Mouse (Mus musculus): ENCODE results near the gene Ddah1. TPM values are rescaled to one million over a fixed set of nuclear protein-coding genes. Genes with fewer than 3 reads are reported as not detected.
A peak's percentile ranks its signal among the peaks of the same experiment; 100 is the strongest.

The Ddah1 gene
- total RNA-seq, 1 experiment = 15.5 TPM

DNA sequence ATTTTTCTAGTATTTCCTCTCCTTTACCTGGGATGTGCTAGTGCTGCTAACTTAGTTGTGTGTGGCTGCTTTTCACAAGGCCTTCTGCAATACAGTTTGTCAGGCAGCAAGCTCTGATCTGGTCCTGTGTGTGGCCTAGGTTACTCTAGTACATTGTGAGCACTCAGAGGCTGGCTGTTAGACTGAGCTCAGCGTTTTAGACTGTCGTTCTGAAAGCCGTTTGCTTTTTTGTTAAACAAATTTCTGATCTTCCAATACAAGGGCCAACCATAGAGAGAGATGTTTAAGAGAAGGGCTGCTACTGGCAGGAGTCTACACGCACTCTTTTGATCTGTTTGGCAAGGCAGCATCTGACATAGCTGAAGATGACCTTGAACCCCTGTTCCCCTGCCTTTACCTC is 181.5 kb downstream of the Ddah1 start:
- Histone ChIP-seq H3K36me3 (ENCODE audit: control insufficient read depth, insufficient read depth, low read length, poor library complexity, severe bottlenecking) (peaks cover 10% of the 10 kb centered on the region), H3K9me3 (ENCODE audit: control insufficient read depth, insufficient read depth, low read depth, low read length) (no peaks in the 10 kb centered on the region), H3K4me3 (ENCODE audit: insufficient read depth in 1 of 2, low read depth in 1 of 2, low read length in 2 of 2, poor library complexity in 1 of 2, severe bottlenecking in 1 of 2) (no peak overlapping the region), H3K4me1 (ENCODE audit: control insufficient read depth in 2 of 2, insufficient read depth in 2 of 2, low read length in 2 of 2, poor library complexity in 1 of 2) (peaks cover 0 to 6% of the 10 kb centered on the region in 2 experiments; a peak in 2 of 4 replicates), H3K9ac (ENCODE audit: insufficient read depth, low read depth, low read length, poor library complexity, severe bottlenecking) (no peak overlapping the region), H3K27ac (ENCODE audit: insufficient read depth, low read depth, low read length, poor library complexity, severe bottlenecking) (no peak overlapping the region)
- in situ Hi-C loops (cut with MboI; ENCODE audit: low sequenced_read_pairs in 2 of 2, unreplicated experiment in 2 of 2) = loop anchor here in 1 of 2 experiments (10.0 kb wide), 1 partner anchor 115 kb away; no protein-coding TSS in a partner anchor
- no peak for TF ChIP-seq ZC3H11A (IDR thresholded peaks at IDR 0.05; ENCODE audit: borderline replicate concordance, low read depth, low read length)
- no peak for TF ChIP-seq ZNF384 (IDR thresholded peaks at IDR 0.05; ENCODE audit: low read depth, low read length)
- no peak for TF ChIP-seq CHD2 (IDR thresholded peaks at IDR 0.05; ENCODE audit: low read depth, low read length)
- TF ChIP-seq HCFC1 (IDR thresholded peaks at IDR 0.05; ENCODE audit: borderline replicate concordance, insufficient read depth, low read length) = no peak
- TF ChIP-seq MAFK (IDR thresholded peaks at IDR 0.05; ENCODE audit: insufficient read depth, low read depth, low read length) = no peak
- no peak for DNase-seq (ENCODE audit: low read depth, low spot score)

DNA sequence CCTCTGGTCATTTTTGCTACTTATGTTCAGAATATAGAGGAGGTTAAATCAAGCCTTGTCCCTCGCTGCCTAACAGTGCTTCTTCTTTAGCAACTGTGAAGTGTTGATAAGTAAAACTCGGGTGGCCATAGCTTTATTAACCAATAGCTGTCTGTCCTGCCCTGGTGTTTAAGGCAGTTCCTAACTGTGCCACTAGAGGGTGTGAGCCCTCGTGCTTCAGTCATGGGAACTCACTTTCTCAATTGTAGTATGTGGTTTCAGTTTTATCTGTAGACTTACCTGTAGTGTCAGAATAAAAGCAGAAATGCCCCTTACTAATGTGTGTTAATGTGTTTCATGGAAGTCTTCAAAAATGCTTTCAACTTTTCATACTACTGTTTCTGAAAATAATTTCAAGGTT is 183.5 kb downstream of the Ddah1 start:
- no peak for TF ChIP-seq MAFK (IDR thresholded peaks at IDR 0.05; ENCODE audit: insufficient read depth, low read depth, low read length)
- no peak for TF ChIP-seq CHD2 (IDR thresholded peaks at IDR 0.05; ENCODE audit: low read depth, low read length)
- TF ChIP-seq ZC3H11A (IDR thresholded peaks at IDR 0.05; ENCODE audit: borderline replicate concordance, low read depth, low read length) = no peak
- TF ChIP-seq HCFC1 (IDR thresholded peaks at IDR 0.05; ENCODE audit: borderline replicate concordance, insufficient read depth, low read length) = no peak
- no peak for TF ChIP-seq ZNF384 (IDR thresholded peaks at IDR 0.05; ENCODE audit: low read depth, low read length)
- Histone ChIP-seq H3K36me3 (ENCODE audit: control insufficient read depth, insufficient read depth, low read length, poor library complexity, severe bottlenecking) (peaks cover 10% of the 10 kb centered on the region), H3K9ac (ENCODE audit: insufficient read depth, low read depth, low read length, poor library complexity, severe bottlenecking) (no peak overlapping the region), H3K4me1 (ENCODE audit: control insufficient read depth in 2 of 2, insufficient read depth in 2 of 2, low read length in 2 of 2, poor library complexity in 1 of 2) (peaks cover 0 to 6% of the 10 kb centered on the region in 2 experiments; a peak in 2 of 4 replicates), H3K9me3 (ENCODE audit: control insufficient read depth, insufficient read depth, low read depth, low read length) (no peaks in the 10 kb centered on the region), H3K27ac (ENCODE audit: insufficient read depth, low read depth, low read length, poor library complexity, severe bottlenecking) (no peak overlapping the region), H3K4me3 (ENCODE audit: insufficient read depth in 1 of 2, low read depth in 1 of 2, low read length in 2 of 2, poor library complexity in 1 of 2, severe bottlenecking in 1 of 2) (no peak overlapping the region)
- DNase-seq (ENCODE audit: low read depth, low spot score) = peak; percentile 70
- in situ Hi-C loops (cut with MboI; ENCODE audit: low sequenced_read_pairs in 2 of 2, unreplicated experiment in 2 of 2) = loop anchor here in 1 of 2 experiments (10.0 kb wide), 1 partner anchor 113 kb away; no protein-coding TSS in a partner anchor

Other genes with a start within 250 kb of the Ddah1 start
- gene Znhit6, start 182.5 kb upstream of the Ddah1 start, total RNA-seq (2012; rRNA removed) = 30.1 and 56.8 TPM in 2 replicates
- gene Ccn1, start 108.7 kb upstream of the Ddah1 start, total RNA-seq (2012; rRNA removed) = 117 and 191 TPM in 2 replicates
- gene Bcl10, start 164.1 kb downstream of the Ddah1 start, total RNA-seq (2012; rRNA removed) = 14.9 and 27.8 TPM in 2 replicates
- 21.6 and 38.7 TPM in 2 replicates for gene 2410004B18Rik, start 179.3 kb downstream of the Ddah1 start, total RNA-seq (2012; rRNA removed)
- 17.3 and 19.9 TPM in 2 replicates for gene Syde2, start 229.2 kb downstream of the Ddah1 start, total RNA-seq (2012; rRNA removed)

All from ES-E14 (cell line).